ENCODE assay signal across 7 mouse cellular contexts in the genomic region with DNA sequence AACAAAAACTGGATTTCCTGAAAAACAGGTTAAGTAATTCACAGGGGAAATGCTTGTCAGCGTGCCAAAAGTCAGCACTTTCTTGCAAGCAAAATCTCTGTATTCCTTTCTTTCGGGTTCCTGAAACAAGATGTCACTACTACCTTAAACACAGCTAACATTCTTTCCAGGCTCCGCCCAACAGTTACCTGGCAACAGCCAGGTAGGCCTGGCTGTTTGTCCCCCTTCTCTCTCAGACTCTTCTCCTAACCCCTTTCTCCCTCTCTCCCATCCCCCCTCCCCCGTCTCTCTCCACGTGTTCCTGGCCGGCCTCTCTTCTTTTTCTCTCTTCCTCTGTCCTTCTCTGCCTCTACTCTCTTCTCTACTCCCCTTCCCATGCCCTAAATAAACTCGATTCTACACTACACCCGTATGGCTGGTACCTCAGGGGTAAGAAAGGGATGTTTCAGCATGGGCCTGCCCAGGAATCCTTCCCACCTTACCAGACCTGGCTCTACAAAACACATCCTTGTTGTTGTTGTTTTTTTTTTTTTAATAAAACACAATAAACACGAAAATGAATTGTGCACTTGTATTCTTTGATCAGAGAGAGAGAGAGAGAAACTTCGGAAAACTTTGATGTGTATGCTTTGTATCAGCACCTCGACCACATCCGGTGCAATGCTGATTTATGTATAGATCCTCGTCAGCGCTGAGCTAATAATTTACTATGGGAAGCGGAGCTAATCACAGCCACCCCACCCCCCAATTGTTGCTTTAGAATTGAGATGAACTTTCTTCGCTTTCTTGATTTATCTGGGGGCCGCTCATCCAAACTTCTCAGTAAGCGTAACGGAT. TPM values are rescaled to one million over a fixed set of nuclear protein-coding genes. Genes with fewer than 3 reads are reported as not detected.
A peak's percentile ranks its signal among the peaks of the same experiment; 100 is the strongest.
DNase-seq lines count a peak whose midpoint lies in the region; ATAC-seq and TF ChIP-seq lines count a peak whose summit lies in the region.

No protein-coding gene starts in this region.

- H3K9ac ChIP-seq in intestine, embryonic 15.5 days: peak overlapping the region; percentile 97
- H3K9ac ChIP-seq in liver, postnatal 0 days (replicated peaks): peak overlapping the region; percentile 90
- peak overlapping the region; percentile 99 for H3K9ac ChIP-seq in neural tube, embryonic 13.5 days

- H3K27ac ChIP-seq in intestine, embryonic 15.5 days: peak overlapping the region; percentile 98
- H3K27ac ChIP-seq in liver, postnatal 0 days (ENCODE audit: low read depth): peak overlapping the region; percentile 97
- H3K27ac ChIP-seq in neural tube, embryonic 13.5 days (replicated peaks): peak overlapping the region; percentile 97

- H3K4me1 ChIP-seq in intestine, embryonic 15.5 days (replicated peaks): peaks cover 8% of the 10 kb centered on the region
- H3K4me1 ChIP-seq in liver, postnatal 0 days (ENCODE audit: insufficient read depth): peaks cover 13% of the 10 kb centered on the region
- H3K4me1 ChIP-seq in neural tube, embryonic 13.5 days (replicated peaks): peaks cover 36% of the 10 kb centered on the region

- H3K4me2 ChIP-seq in intestine, embryonic 15.5 days (replicated peaks): peak overlapping the region; percentile 70
- peak overlapping the region; percentile 89 for H3K4me2 ChIP-seq in liver, postnatal 0 days (ENCODE audit: low read depth, low read length)
- peak overlapping the region; percentile 90 for H3K4me2 ChIP-seq in neural tube, embryonic 13.5 days

- peak; percentile 26 for DNase-seq in Muller cell, postnatal 12 days (ENCODE audit: inconsistent ontology term)
- DNase-seq in cerebellum, adult 9-11 months: peak; percentile 46
- DNase-seq in gastrocnemius, postnatal 25 days: peak; percentile 14
- peak; percentile 44 for DNase-seq in liver, postnatal 0 days
- DNase-seq in layer of hippocampus, adult 18-20 months (ENCODE audit: low spot score in 2 of 2): no peak

- TF ChIP-seq EP300 in liver, postnatal 0 days (IDR thresholded peaks at IDR 0.05; ENCODE audit: low read depth): no peak

- TF ChIP-seq CTCF in liver, postnatal 0 days (IDR thresholded peaks at IDR 0.05; ENCODE audit: low read depth): no peak

- 5% methylated on average over 19 of the region's 19 CpGs for WGBS in intestine, embryonic 15.5 days
- WGBS in liver, postnatal 0 days (ENCODE audit: insufficient replicate concordance): 6% methylated on average over 19 of the region's 19 CpGs
- WGBS in neural tube, embryonic 13.5 days: 8% methylated on average over 19 of the region's 19 CpGs

- peak; percentile 68 for ATAC-seq in intestine, embryonic 15.5 days
- ATAC-seq in liver, postnatal 0 days: peak; percentile 43; the same call in 1 of the 2 replicates
- peak; percentile 34; the same call in 1 of the 2 replicates for ATAC-seq in neural tube, embryonic 13.5 days (ENCODE audit: low read depth)

- H3K9me3 ChIP-seq in intestine, embryonic 15.5 days: no peaks in the 10 kb centered on the region
- no peaks in the 10 kb centered on the region for H3K9me3 ChIP-seq in liver, postnatal 0 days (ENCODE audit: low read length)
- H3K9me3 ChIP-seq in neural tube, embryonic 13.5 days: no peaks in the 10 kb centered on the region

- no peaks in the 10 kb centered on the region for H3K27me3 ChIP-seq in intestine, embryonic 15.5 days (replicated peaks)
- no peaks in the 10 kb centered on the region for H3K27me3 ChIP-seq in liver, postnatal 0 days (ENCODE audit: insufficient read depth, low read length)
- no peaks in the 10 kb centered on the region for H3K27me3 ChIP-seq in neural tube, embryonic 13.5 days

- no peaks in the 10 kb centered on the region for H3K36me3 ChIP-seq in intestine, embryonic 15.5 days
- no peaks in the 10 kb centered on the region for H3K36me3 ChIP-seq in liver, postnatal 0 days (replicated peaks; ENCODE audit: insufficient read depth, low read length)
- peaks cover 1% of the 10 kb centered on the region; the same call in 1 of the 2 replicates for H3K36me3 ChIP-seq in neural tube, embryonic 13.5 days

- H3K4me3 ChIP-seq in intestine, embryonic 15.5 days (replicated peaks): peak overlapping the region; percentile 96
- peak overlapping the region; percentile 88 for H3K4me3 ChIP-seq in liver, postnatal 0 days (ENCODE audit: low read depth, low read length)
- peak overlapping the region; percentile 99 for H3K4me3 ChIP-seq in neural tube, embryonic 13.5 days

RNA-seq across cellular contexts. Expression of a gene that starts 0.9 kb away (rescaled TPM):
- 100 to 1,000 TPM; 119 to 131 TPM for total RNA-seq in gastrocnemius, postnatal 25 days (2021)
- polyA plus RNA-seq in intestine, embryonic 15.5 days (2015; fragmentation: Nextera tagmentation; extraction: Ambion mirVana): 40.7 and 40.9 TPM in 2 replicates
- polyA plus RNA-seq in liver, postnatal 0 days (2015; fragmentation: Nextera tagmentation; extraction: Ambion mirVana): 9.3 and 9.8 TPM in 2 replicates
- polyA plus RNA-seq in neural tube, embryonic 13.5 days (2015; fragmentation: Nextera tagmentation; extraction: Ambion mirVana): 48.4 and 53.2 TPM in 2 replicates
- total RNA-seq in layer of hippocampus, adult 18-20 months (2021): 100 to 1,000 TPM; 116 TPM

Comparison
In these comparisons a context has a peak if more than half of its experiments do, and no peak if none do; other contexts are left out.
1. DNase-seq: peak in Muller cell, postnatal 12 days (single experiment), cerebellum, adult 9-11 months (single experiment), gastrocnemius, postnatal 25 days (single experiment) and liver, postnatal 0 days (single experiment); none in layer of hippocampus, adult 18-20 months (0 of 2).
2. Peak in every context shown above with its lines, with median percentiles within 50 percentile points of each other: ATAC-seq, H3K27ac ChIP-seq, H3K4me2 ChIP-seq, H3K4me3 ChIP-seq and H3K9ac ChIP-seq.